Comparison of ENCODE assay signal across 8 mouse cellular contexts in genomic region chr7:24335699-24336309, GRCm38 (mm10). TPM values are rescaled to one million over a fixed set of nuclear protein-coding genes. Genes with fewer than 3 reads are reported as not detected.
DNase-seq lines count a peak whose midpoint lies in the region; ATAC-seq and TF ChIP-seq lines count a peak whose summit lies in the region.

No protein-coding gene starts in this region.

- H3K4me2 ChIP-seq in liver, embryonic 12.5 days: no peak overlapping the region
- no peak overlapping the region for H3K4me2 ChIP-seq in limb, embryonic 14.5 days (replicated peaks; ENCODE audit: low read depth, low read length, severe bottlenecking)
- H3K4me2 ChIP-seq in neural tube, embryonic 13.5 days: no peak overlapping the region

- peak; percentile 74 for DNase-seq in liver
- DNase-seq in c-Kit-positive CD71-positive TER-119-positive erythroid progenitor cells, embryonic 14.5 days (ENCODE audit: low spot score): peak; percentile 70
- DNase-seq in kidney, adult 9 months: peak; percentile 75
- DNase-seq in limb, embryonic 14.5 days (ENCODE audit: low spot score): peak; percentile 82
- DNase-seq in thymus, adult 18-20 months: peak; percentile 14 to 33

- no peak overlapping the region for H3K9ac ChIP-seq in liver, embryonic 12.5 days
- H3K9ac ChIP-seq in limb, embryonic 14.5 days (ENCODE audit: low read depth, low read length, severe bottlenecking): no peak overlapping the region
- no peak overlapping the region for H3K9ac ChIP-seq in neural tube, embryonic 13.5 days

- no peak for ATAC-seq in liver, embryonic 12.5 days
- peak; percentile 50; the same call in 1 of the 2 replicates for ATAC-seq in frontal cortex, adult (ENCODE audit: low TSS enrichment)
- ATAC-seq in limb, embryonic 14.5 days (ENCODE audit: low FRiP score, low read depth): no peak
- ATAC-seq in neural tube, embryonic 13.5 days (ENCODE audit: low read depth): 0 out of 2 replicates have a peak, but pooled peaks have one; percentile 61

- no peak for TF ChIP-seq POLR2A in limb, embryonic 14.5 days (IDR thresholded peaks at IDR 0.05; ENCODE audit: borderline replicate concordance, extremely low read depth, insufficient read depth, insufficient read length)

- peaks cover 45% of the 10 kb centered on the region for H3K27me3 ChIP-seq in liver, embryonic 12.5 days (replicated peaks)
- no peaks in the 10 kb centered on the region; the same call in 1 of the 2 replicates for H3K27me3 ChIP-seq in limb, embryonic 14.5 days (ENCODE audit: control insufficient read depth, insufficient read depth, low read length)
- peaks cover 25% of the 10 kb centered on the region for H3K27me3 ChIP-seq in neural tube, embryonic 13.5 days

- H3K4me1 ChIP-seq in liver, embryonic 12.5 days: no peaks in the 10 kb centered on the region
- H3K4me1 ChIP-seq in limb, embryonic 14.5 days (ENCODE audit: control insufficient read depth, insufficient read depth, low read length): no peaks in the 10 kb centered on the region
- H3K4me1 ChIP-seq in neural tube, embryonic 13.5 days (replicated peaks): 0 out of 2 replicates have a peak, but pooled peaks cover under 1% of the 10 kb centered on the region

- 5% methylated on average over 5 of the region's 5 CpGs for WGBS in liver, embryonic 12.5 days (ENCODE audit: insufficient replicate concordance)
- WGBS in limb, embryonic 14.5 days: 14% methylated on average over 5 of the region's 5 CpGs
- 14% methylated on average over 5 of the region's 5 CpGs for WGBS in neural tube, embryonic 13.5 days

- no peak overlapping the region for H3K4me3 ChIP-seq in liver, embryonic 12.5 days
- no peak overlapping the region for H3K4me3 ChIP-seq in limb, embryonic 14.5 days (replicated peaks; ENCODE audit: low read length)
- no peak overlapping the region for H3K4me3 ChIP-seq in neural tube, embryonic 13.5 days

- no peak overlapping the region for H3K27ac ChIP-seq in liver, embryonic 12.5 days
- no peak overlapping the region for H3K27ac ChIP-seq in limb, embryonic 14.5 days (replicated peaks; ENCODE audit: low read depth, low read length)
- no peak overlapping the region for H3K27ac ChIP-seq in neural tube, embryonic 13.5 days (replicated peaks)

- no peaks in the 10 kb centered on the region for H3K36me3 ChIP-seq in liver, embryonic 12.5 days
- H3K36me3 ChIP-seq in limb, embryonic 14.5 days (ENCODE audit: control insufficient read depth, insufficient read depth, low read length): no peaks in the 10 kb centered on the region
- no peaks in the 10 kb centered on the region for H3K36me3 ChIP-seq in neural tube, embryonic 13.5 days

- H3K9me3 ChIP-seq in liver, embryonic 12.5 days (replicated peaks): 0 out of 2 replicates have a peak, but pooled peaks cover 4% of the 10 kb centered on the region
- H3K9me3 ChIP-seq in limb, embryonic 14.5 days (ENCODE audit: control insufficient read depth, low read length): no peaks in the 10 kb centered on the region
- no peaks in the 10 kb centered on the region for H3K9me3 ChIP-seq in neural tube, embryonic 13.5 days

RNA-seq across cellular contexts. Expression of gene Tescl, which starts 2.1 kb away (rescaled TPM):
- polyA plus RNA-seq in liver, embryonic 12.5 days (2016; fragmentation: Nextera tagmentation; extraction: Ambion mirVana): not detected in 2 replicates
- 0.13 and 0.38 TPM in 2 replicates for polyA plus RNA-seq in limb, embryonic 14.5 days (2012; rRNA removed)
- polyA plus RNA-seq in limb, embryonic 14.5 days (2014; fragmentation: Nextera tagmentation; extraction: Ambion mirVana): not detected in 2 replicates
- 0.31 TPM in 1 of 2 replicates, not detected in the other for polyA plus RNA-seq in neural tube, embryonic 13.5 days (2015; fragmentation: Nextera tagmentation; extraction: Ambion mirVana)

RNA-seq across cellular contexts. Expression of gene Lypd5, which starts 13.2 kb away (rescaled TPM):
- not detected in 2 replicates for polyA plus RNA-seq in liver, embryonic 12.5 days (2016; fragmentation: Nextera tagmentation; extraction: Ambion mirVana)
- polyA plus RNA-seq in limb, embryonic 14.5 days (2012; rRNA removed): 0.09 and 0.50 TPM in 2 replicates
- 0.62 and 3.1 TPM in 2 replicates for polyA plus RNA-seq in limb, embryonic 14.5 days (2014; fragmentation: Nextera tagmentation; extraction: Ambion mirVana)
- polyA plus RNA-seq in neural tube, embryonic 13.5 days (2015; fragmentation: Nextera tagmentation; extraction: Ambion mirVana): not detected in 2 replicates

RNA-seq across cellular contexts. Expression of gene Zfp94, which starts 19.3 kb away (rescaled TPM):
- polyA plus RNA-seq in liver, embryonic 12.5 days (2016; fragmentation: Nextera tagmentation; extraction: Ambion mirVana): 3.0 and 3.6 TPM in 2 replicates
- 13.8 and 14.4 TPM in 2 replicates for polyA plus RNA-seq in limb, embryonic 14.5 days (2012; rRNA removed)
- 11.7 and 12.6 TPM in 2 replicates for polyA plus RNA-seq in limb, embryonic 14.5 days (2014; fragmentation: Nextera tagmentation; extraction: Ambion mirVana)
- polyA plus RNA-seq in neural tube, embryonic 13.5 days (2015; fragmentation: Nextera tagmentation; extraction: Ambion mirVana): 18.2 and 19.2 TPM in 2 replicates

RNA-seq across cellular contexts. Expression of gene Kcnn4, which starts 34.3 kb away (rescaled TPM):
- polyA plus RNA-seq in liver, embryonic 12.5 days (2016; fragmentation: Nextera tagmentation; extraction: Ambion mirVana): 159 and 161 TPM in 2 replicates
- polyA plus RNA-seq in limb, embryonic 14.5 days (2012; rRNA removed): 2.4 and 3.3 TPM in 2 replicates
- polyA plus RNA-seq in limb, embryonic 14.5 days (2014; fragmentation: Nextera tagmentation; extraction: Ambion mirVana): 1.8 and 2.4 TPM in 2 replicates
- 2.1 and 2.2 TPM in 2 replicates for polyA plus RNA-seq in neural tube, embryonic 13.5 days (2015; fragmentation: Nextera tagmentation; extraction: Ambion mirVana)

RNA-seq across cellular contexts. Expression of gene Zfp61, which starts 34.8 kb away (rescaled TPM):
- 7.1 and 7.7 TPM in 2 replicates for polyA plus RNA-seq in liver, embryonic 12.5 days (2016; fragmentation: Nextera tagmentation; extraction: Ambion mirVana)
- polyA plus RNA-seq in limb, embryonic 14.5 days (2012; rRNA removed): 36.8 and 45.0 TPM in 2 replicates
- polyA plus RNA-seq in limb, embryonic 14.5 days (2014; fragmentation: Nextera tagmentation; extraction: Ambion mirVana): 38.7 and 39.7 TPM in 2 replicates
- polyA plus RNA-seq in neural tube, embryonic 13.5 days (2015; fragmentation: Nextera tagmentation; extraction: Ambion mirVana): 39.8 and 49.2 TPM in 2 replicates

Comparison
In these comparisons a context has a peak if more than half of its experiments do, and no peak if none do; other contexts are left out.
1. DNase-seq: peak in every context shown above with its lines; median percentile 82 in limb, embryonic 14.5 days; 75 in kidney, adult 9 months; 74 in liver; 70 in c-Kit-positive CD71-positive TER-119-positive erythroid progenitor cells, embryonic 14.5 days; 24 in thymus, adult 18-20 months.
2. ATAC-seq: peak in frontal cortex, adult (single experiment) and neural tube, embryonic 13.5 days (single experiment); none in liver, embryonic 12.5 days (single experiment) and limb, embryonic 14.5 days (single experiment).